Comparison of ENCODE assay signal across 16 mouse cellular contexts in the genomic region with DNA sequence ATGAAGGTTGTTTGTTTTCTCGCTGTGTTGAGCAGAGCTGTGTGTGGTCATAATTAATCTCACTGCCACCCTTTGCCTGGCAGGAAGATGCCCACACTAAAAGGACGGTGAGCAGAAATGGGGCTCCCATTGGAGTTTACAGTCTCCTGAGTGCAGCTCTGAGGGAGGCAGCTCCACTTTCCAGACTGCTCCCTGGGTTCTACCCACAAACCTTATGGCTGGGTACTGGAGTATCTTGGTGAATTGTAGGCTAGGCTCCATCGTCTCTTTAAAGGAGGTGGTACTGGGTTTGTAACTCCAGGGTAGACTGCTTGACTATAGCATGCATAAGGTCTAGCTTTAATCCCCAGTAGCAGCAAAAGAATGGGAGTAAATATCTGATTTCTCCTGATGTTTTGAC.
"Had no signal": no experiment of that assay in that cellular context is flagged by ENCODE, and none has a peak within 500 bp of the region (broad histone marks: within the 10 kb centered on the region; RNA-seq: fewer than 3 reads in every experiment).

No protein-coding gene starts in this region.

- H3K4me1 ChIP-seq: midbrain, embryonic 12.5 days; midbrain, embryonic 15.5 days; neural tube, embryonic 12.5 days; neural tube, embryonic 15.5 days had no signal

- DNase-seq: kidney, adult 2 months; kidney, postnatal 25 days; layer of hippocampus, postnatal 36 days; liver, embryonic 13.5 days; lung, embryonic 14.5 days; retina, postnatal 1 day; right cerebral cortex, postnatal 4 days; thymus, postnatal 36 days had no signal

- H3K27ac ChIP-seq: kidney, postnatal 0 days; left cerebral cortex, adult 2 months; liver, embryonic 13.5 days; macrophage; midbrain, embryonic 12.5 days; midbrain, embryonic 15.5 days; neural tube, embryonic 12.5 days; neural tube, embryonic 15.5 days; stomach, postnatal 0 days had no signal

- H3K4me3 ChIP-seq: left cerebral cortex, adult 2 months; liver, embryonic 13.5 days; midbrain, embryonic 12.5 days; midbrain, embryonic 15.5 days; neural tube, embryonic 12.5 days; neural tube, embryonic 15.5 days had no signal
